Mouse (Mus musculus) testis, postnatal 14 days (tissue): ENCODE measurements around the gene Olfr1061.
"Not testable (repeated sequence)": the region's sequence is repeated elsewhere in the genome, so short reads cannot be mapped to it uniquely, and the experiment has no call there.

Source experiments
- DNase-seq: peaks from one replicate; pipeline ENCODE4 v3.0.0; 2021; ENCODE audit warnings: low spot score

Olfr1061 gene

GRCm38 (mm10) chr2:86413950-86414349, at the start of gene Olfr1061:
TSS of gene Olfr1061 (minus strand) at chr2:86414050.
- DNase-seq: no peak

- no peak for DNase-seq
Observed at GRCm38 (mm10) chr2:86460434-86460833, 46.6 kb upstream of the Olfr1061 start.

DNA sequence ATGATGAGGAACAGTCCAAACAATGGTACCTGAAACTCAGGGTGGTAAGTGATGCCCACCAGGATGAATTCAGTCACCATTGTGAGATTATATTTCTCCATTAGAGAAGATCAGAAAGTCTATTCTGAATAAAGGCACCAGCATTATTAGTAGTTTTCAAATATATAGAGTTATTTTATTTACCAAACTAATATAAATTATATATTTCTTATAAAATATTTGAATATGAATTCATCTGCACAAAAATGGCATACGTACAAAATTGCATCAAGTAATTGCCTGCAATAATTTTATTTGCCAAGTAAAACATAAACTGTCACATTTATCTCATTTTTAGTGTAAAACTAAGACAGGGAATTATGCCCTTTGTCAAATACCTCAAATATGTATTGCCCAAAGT, 42.3 kb upstream of the Olfr1061 start, which contains the start of gene Olfr1066:
Gene Olfr1066, minus strand, starts transcription at position 101 of the 400 bp plus-strand sequence.
- DNase-seq: no peak

DNA sequence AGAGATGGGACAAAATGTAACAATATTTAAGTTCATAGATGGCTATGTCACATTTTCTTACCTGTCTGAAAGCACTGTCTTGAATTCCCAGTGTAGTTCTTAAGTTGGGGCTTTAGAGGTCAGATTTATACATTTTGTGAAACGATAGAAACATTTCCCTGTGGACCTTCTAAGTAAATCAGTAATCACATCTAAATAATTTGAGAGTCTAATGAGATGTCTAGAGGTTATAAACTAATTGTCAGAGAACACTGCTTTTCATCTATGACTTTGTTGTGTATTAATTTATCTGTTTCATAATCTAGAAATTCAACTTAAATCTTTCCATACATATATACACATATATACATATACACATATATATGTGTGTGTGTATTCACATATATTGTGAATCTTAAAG, 36.6 kb upstream of the Olfr1061 start, which contains the start of gene Olfr1065:
Gene Olfr1065, minus strand, starts transcription at position 101 of the 400 bp plus-strand sequence.
- not testable (repeated sequence) for DNase-seq

DNA sequence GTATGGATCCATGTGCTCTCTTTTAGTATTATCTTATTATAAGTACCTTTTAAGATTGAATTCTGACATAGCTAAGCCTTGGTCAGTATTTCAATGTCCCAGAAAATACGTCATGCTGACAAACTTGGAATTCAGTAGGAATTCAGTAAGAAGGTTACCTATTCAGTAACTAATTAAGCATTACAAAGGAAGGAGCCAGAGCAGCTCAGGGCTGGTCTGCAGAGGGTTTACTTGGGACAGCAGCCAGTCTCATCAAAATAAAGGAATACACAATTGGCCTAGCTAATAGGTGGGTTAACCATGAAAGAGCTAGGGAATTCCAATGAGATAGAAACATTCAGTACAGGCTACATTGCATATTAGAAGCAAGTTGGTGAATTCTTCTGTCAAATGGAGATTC, 28.3 kb upstream of the Olfr1061 start:
- not testable (repeated sequence) for DNase-seq

DNA sequence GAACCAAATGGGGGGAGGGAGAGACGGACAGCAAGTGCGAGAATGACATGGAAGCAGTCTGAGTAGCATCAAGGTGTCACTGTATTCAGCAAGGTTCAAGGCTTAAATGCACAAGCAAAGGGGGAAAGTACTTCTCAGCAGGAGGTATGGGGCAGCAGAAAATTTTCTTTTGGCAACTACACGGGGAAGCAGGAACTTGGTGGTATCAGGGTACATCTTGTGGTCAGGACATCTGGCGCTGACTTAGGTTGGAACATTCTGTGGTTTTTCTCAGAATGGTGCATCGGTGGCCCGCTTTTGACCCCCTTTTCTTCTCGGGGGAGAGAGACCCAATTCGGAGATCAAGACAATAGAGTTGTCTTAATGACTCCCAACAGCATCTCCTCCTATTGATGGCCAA, 14.7 kb upstream of the Olfr1061 start:
- not testable (repeated sequence) for DNase-seq

DNA sequence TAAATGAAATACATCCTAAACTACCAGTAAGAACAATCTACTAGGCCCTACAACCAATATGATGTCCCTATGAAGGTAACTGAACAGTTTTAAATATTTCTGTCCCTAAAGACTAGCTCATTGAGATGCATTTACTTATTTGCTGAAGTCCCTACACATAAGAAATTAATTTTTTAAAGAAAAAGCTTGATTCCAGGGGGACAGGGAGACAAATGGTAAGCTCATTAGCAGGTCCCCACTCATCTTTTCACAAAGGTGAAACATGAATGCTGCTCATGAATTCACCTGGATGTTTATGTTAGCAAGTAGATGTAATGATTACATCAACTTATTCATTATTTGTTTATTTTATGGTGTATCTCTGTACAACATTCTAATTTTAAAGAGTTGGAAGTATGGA, 12.8 kb upstream of the Olfr1061 start, which contains the start of gene Olfr1062:
Gene Olfr1062, minus strand, starts transcription at position 101 of the 400 bp plus-strand sequence.
- not testable (repeated sequence) for DNase-seq

DNA sequence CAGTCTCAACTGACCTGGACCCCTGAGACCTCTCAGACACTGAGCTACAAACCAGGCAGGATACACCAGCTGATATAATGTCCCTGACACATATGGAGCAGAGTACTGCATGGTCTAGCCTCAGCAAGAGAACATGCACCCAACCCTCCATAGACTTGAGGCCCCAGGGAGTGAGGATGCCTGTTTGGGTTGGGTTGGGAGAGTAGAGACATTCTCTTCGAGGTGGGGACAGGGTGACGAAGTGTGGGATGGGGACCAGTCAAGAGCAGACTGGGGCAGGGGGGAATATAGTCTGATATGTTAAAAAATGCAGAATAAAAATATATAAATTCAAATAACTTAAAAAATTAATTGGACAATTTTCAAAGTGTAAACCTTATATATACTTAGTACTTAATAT, 18.7 kb downstream of the Olfr1061 start:
- no peak for DNase-seq

DNA sequence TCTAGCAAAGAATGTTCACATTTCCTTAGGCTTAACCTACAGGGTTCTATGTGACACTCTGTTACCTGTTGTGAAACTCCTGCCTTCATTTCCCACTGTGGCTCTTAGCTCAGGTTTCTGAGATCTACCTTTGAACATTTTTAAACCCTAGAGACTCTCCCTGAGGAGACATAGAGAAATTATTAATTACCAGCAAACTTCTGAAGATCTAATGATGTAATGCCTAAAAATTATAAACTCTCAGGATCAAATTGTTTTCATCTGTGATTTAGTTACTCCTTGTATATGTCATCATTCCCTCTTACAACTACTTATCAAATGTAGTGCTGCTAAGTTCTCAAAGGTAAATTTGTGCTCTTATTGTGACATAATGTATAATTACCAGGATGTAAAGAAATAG, 25.4 kb downstream of the Olfr1061 start, which contains the start of gene Olfr1058:
Gene Olfr1058, minus strand, starts transcription at position 101 of the 400 bp plus-strand sequence.
- not testable (repeated sequence) for DNase-seq

DNA sequence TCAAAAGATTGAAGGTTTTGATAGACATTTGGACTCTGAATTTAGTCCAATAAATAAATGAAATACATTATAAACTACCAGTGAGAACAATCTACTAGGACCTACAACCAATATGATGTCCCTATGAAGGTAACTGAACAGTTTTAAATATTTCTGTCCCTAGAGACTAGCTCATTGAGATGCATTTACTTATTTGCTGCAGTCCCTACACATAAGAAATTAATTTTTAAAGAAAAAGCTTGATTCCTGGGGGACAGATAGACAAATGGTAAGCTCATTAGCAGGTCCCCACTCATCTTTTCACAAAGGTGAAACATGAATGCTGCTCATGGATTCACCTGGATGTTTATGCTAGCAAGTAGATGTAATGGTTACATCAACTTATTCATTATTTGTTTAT, 35.6 kb downstream of the Olfr1061 start, which contains the start of gene Olfr1057:
Gene Olfr1057, minus strand, starts transcription at position 101 of the 400 bp plus-strand sequence.
- no peak for DNase-seq

DNA sequence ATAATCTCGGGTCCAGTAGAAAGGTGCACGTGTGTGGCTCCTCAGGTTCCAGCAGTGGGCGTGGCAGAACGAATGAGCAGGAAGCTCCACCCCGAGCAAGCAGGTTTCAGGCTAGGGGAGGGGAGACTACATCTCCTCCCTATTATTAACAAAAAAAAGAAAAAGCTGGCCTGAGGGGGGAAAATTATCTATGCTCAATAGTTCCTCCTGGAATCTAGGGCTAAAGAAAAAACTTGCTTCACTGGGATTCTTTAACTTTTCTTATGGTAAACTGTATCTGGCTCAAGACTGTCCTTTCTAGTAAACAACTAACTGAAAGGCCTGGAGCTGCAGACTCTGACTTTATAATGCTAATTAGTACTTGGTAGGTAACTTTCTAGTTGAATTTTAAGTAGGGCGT, 47.5 kb downstream of the Olfr1061 start:
- DNase-seq: not testable (repeated sequence)
